Mouse (Mus musculus) NIH3T3 (cell line): ENCODE data around the gene Gpr35.

Source experiments
- DNase-seq: peaks from one replicate; pipeline ENCODE4 v3.0.0-alpha.2; 2012; ENCODE audit warnings: low read depth

Gene Gpr35

GRCm38 (mm10) chr1:92981056-92981845, 30.6 kb downstream of the Gpr35 start:
- no peak for DNase-seq

DNA sequence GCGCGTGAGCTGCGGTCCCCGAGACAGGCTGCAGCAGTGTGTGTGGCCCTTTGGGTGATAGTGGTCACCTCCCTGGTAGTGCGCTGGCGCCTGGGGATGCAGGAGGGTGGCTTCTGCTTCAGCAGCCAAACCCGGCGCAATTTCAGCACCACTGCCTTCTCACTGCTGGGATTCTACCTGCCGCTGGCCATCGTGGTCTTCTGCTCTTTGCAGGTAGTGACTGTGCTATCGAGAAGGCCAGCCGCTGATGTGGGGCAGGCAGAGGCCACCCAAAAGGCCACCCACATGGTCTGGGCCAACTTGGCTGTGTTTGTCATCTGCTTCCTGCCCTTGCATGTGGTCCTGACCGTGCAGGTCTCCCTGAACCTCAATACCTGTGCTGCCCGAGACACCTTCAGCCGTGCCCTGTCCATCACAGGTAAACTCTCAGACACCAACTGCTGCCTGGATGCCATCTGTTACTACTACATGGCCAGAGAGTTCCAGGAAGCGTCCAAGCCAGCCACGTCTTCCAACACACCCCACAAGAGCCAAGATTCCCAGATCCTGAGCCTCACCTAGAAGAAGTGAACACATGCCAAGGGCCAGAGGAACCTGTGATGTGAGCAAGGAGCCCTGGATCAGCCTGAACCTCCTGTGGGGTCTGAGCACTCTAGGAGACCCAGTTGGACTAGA, 32.4 kb downstream of the Gpr35 start:
- no peak for DNase-seq

DNA sequence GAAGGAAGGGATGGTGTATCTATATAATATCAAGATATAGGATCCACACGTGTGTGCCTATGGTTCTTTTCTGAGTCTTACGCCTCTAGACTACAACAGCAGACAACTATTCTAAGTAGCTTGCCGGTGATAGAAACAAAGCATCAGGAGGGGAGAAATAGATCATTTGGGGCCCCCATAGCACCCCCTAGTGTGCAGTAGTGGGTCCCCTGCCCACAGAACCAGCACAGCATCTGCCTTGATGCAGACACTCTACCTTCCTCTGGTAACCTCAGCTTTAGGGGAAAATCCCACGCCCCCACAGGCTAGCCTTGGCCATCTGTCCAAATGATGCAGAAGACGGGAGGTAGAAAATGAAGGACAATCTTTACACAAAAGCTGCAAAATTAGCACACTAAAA, 34.3 kb downstream of the Gpr35 start:
- no peak for DNase-seq

- no peak for DNase-seq
Measured at GRCm38 (mm10) chr1:92988894-92989293, 38.2 kb downstream of the Gpr35 start.

GRCm38 (mm10) chr1:92989891-92990290, 39.2 kb downstream of the Gpr35 start:
- no peak for DNase-seq

DNA sequence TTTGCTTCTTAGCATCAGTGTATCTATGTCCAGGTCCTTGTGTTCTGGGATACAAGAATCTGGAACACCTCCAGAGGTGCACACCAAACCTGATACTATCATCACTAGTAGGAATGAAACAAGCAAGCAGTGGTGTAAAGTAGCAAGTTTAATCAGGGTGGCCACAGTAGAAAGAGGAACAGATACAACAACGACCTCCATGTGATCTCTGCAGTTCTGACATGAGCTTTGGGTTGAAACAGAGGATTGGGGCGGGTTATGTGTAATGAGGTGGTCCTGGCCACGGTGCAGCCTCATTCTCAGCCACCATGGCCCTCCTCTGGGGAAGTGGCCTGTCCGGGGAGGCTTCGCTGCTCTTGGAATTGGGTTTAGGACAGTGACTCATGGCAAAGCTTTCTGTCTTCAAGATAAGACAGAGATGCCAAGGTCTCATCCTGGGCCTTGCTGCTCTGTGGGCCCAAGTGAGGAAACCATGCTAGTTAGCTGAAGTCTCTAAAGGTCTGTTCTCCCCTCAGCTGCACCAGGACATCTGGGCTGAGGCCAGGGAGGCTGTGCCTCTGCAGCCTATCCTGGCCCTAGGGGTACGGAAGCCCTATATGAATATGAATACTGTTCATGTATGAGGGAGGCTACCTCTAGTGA, 41.7 kb downstream of the Gpr35 start:
- DNase-seq = no peak

DNA sequence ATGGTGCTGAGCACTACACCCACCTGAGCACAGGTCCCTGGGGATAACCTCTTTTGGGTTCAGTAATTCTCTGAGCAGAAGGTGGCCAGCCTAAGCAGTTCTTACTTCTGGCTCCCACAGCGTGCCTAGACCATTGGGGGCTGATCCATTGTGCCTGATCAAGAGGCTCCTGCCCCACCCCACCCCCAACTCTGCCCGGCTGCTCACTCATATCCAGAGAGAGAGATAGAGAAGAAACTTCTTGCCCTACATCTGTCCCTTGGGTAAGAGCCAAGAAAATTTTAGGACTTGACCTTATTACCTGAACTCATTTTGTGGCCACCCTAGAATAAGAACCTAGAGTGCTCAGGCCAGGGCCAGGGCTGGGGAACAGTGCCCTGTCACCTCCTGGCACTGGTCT, 42.2 kb downstream of the Gpr35 start:
- no peak for DNase-seq

GRCm38 (mm10) chr1:93006061-93006460, 55.4 kb downstream of the Gpr35 start, which contains the start of gene Aqp12:
Gene Aqp12 (plus strand): TSS chr1:93006334.
- DNase-seq = no peak

DNA sequence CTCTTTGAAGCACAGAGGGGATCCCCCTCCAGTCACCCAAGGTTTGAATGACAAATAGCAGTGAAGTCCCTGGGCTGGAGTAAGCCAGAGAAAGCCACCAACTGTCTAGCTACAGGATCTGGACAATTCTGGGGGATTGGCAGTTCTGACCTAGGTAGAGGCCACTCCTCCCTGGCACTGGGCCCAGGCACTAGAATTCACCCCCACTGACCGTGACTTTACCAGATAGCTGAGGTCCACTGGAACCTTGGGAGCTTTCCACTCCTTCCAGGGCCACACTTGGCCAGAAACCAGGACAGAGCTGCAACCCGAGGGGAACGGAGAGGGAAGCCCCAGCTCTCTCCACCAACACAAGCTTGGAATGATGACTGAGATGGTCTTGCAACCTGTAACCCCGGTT, 58.5 kb downstream of the Gpr35 start:
- DNase-seq = no peak

DNA sequence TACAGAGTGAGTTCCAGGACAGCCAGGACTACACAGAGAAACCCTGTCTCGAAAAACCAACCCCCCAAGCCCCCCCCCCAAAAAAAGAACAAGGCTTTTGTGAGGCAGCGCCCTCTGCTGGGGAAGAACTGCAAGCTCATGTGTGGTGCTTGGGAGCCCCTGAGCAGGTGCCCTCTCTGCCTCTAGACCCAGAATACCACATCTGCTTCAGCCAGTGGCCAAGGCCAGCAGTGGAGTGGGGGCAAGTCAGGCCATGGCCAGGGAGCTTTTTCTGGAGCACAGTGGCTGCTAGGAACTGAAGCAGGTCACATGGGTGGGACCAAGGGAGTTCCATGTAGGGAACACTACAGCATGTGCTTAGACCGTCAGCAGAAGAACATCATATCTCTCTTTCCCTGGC, 60.1 kb downstream of the Gpr35 start:
- DNase-seq = peak; percentile 52

GRCm38 (mm10) chr1:93012103-93012585, 61.5 kb downstream of the Gpr35 start:
- no peak for DNase-seq

DNA sequence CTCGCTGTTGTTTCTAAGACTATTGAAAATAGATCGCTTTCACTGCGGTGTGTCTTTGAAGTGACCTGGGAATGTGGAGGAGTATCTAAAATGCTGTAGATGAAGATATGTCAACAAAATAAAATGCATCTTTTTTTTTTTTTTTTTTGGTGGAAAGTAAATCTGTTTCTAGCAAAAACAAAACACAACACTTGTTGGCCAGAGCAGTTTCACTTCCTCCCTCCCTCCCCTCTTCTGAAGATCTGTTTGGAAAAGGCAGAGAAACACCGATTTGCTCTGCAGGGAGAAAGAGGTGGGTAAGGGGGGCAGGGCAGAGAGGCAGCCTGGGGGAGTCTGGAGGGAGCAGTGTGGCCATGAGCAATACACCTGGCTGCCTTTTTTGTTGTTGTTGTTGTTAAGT, 62.7 kb downstream of the Gpr35 start:
- DNase-seq = no peak

GRCm38 (mm10) chr1:93014460-93014859, 63.8 kb downstream of the Gpr35 start:
- peak; percentile 79 for DNase-seq

DNA sequence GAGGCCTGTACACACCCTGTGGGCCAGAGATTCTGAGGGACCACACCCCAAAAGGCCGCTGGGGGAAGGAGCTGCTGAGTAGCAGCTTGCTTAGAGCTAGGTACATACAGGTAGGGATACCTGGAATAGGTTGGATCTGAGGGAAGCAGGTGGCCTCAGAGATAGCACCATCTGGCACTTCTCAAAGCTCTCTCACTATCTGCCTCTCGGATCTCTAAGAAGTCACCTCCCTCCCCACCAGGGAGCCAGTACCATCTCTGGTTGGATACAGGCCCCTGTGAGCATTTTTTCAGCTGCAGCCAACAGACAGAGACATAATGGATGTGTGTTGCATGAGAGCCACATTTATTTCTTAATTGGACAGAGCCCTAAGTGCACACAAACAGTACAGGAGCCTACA, 64.5 kb downstream of the Gpr35 start:
- DNase-seq = no peak

DNA sequence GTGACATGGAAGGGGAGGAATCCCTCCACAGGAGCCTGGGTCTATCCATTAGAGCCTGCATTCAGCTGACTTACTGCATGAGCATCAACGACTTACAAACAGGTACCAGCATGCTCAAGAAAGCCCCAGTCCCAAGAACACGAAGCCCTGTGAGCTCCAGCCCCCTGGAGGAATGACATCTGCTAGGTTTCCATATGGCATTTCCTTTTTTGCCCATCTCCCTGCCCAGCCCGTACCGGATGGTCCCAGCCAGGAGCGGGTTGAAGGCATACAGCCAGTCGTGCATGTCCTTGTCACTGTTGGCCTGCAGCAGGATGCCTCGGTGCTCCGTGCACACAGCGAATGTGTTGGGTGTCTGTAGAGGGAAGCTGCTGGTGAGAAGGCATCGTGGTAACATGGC, 68.1 kb downstream of the Gpr35 start:
- no peak for DNase-seq

- DNase-seq = no peak
Measured at GRCm38 (mm10) chr1:93020602-93021001, 69.9 kb downstream of the Gpr35 start.

- no peak for DNase-seq
Measured at GRCm38 (mm10) chr1:93026600-93026999, 75.9 kb downstream of the Gpr35 start.

GRCm38 (mm10) chr1:93029387-93029786, 78.7 kb downstream of the Gpr35 start:
- DNase-seq = no peak

DNA sequence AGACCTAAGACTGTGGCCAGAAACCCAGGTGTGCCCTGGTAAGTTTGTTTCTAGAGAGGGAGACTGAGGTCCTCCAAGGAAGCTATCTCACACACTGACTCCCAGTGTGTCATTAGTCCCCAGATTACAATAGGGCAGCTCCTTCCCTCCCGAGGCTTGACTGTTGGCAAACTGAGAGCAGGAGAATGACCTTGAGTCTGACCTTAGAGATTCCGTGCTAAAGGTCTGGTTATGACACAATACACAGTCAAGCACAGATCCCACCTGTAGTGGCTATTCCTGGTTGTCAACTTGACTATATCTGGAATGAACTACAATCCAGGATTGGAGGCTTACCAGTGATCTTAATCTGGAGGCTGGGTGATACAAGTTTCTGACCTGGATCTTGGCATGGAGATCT, 79.4 kb downstream of the Gpr35 start:
- no peak for DNase-seq

DNA sequence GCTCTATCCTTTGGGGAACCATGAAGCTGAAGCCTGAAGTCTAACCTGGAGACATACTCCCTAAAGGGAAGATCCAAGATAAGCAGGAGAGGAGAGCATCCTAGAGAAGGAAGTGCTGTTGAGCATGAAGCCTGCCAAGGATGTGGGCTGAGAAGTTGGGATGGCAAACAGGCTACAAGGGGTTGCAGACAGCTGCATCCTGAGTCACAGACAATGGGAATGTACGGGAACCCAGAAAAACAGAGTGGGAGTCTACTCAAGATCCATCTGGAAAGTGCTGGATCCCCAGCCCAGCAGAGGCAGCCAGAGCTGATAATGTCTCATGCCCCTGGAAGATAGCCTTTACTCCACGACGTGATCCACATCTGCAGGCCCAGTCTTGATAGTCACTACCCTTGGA, 80.5 kb downstream of the Gpr35 start:
- no peak for DNase-seq

- DNase-seq = no peak
Measured at GRCm38 (mm10) chr1:93033989-93034388, 83.3 kb downstream of the Gpr35 start.

- DNase-seq = no peak
Measured at GRCm38 (mm10) chr1:93035981-93036380, 85.3 kb downstream of the Gpr35 start.
